Mouse (Mus musculus) lung, adult 2 months (tissue): ENCODE measurements around the gene Cog5.

Experiments
- CTCF ChIP-seq: fragments of 200-500 bp; IDR thresholded peaks from 2 replicates; pipeline ENCODE4 v1.5.1; 2011; ENCODE audit warnings: mild to moderate bottlenecking, low read length, control low read depth; ENCODE audit not compliant: insufficient read depth
- POLR2A ChIP-seq: fragments of 200-500 bp; IDR thresholded peaks from 2 replicates; pipeline ENCODE4 v1.6.1; 2011; ENCODE audit warnings: low read depth, mild to moderate bottlenecking, control low read depth, low read length, borderline replicate concordance; ENCODE audit errors: extremely low read depth

DNA sequence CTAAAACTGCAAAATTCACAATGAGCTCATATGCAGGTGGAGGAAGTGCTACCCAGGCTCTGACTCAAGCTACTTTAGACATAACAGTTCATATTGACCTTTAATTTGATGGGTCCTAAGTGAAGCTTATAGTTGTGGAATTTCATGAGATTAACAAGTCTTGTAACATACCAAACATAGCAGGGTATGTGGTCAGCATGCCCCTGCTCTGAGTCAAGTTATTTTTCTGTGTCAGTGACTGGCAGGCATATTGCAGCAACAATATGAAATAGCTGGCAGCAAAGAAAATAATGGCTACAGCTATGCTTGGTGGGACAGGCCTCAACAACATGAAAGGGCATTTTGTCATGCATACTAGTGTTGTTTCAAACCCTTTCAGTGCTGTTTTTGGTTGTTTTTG, 183.9 kb downstream of the Cog5 start:
- TF ChIP-seq CTCF, result no peak
- TF ChIP-seq POLR2A, result no peak
